24 mouse cellular contexts compared by ENCODE assay signal in genomic region chr4:140780507-140780906, GRCm38 (mm10). TPM values are rescaled to one million over a fixed set of nuclear protein-coding genes. Genes with fewer than 3 reads are reported as not detected.
DNase-seq lines count a peak whose midpoint lies in the region; ATAC-seq and TF ChIP-seq lines count a peak whose summit lies in the region.
"Had no signal": no experiment of that assay in that cellular context is flagged by ENCODE, and none has a peak within 500 bp of the region (broad histone marks: within the 10 kb centered on the region; RNA-seq: fewer than 3 reads in every experiment).

No protein-coding gene starts in this region.

- H3K4me1 ChIP-seq in hindbrain, postnatal 0 days (ENCODE audit: insufficient read depth, low read length): no peaks in the 10 kb centered on the region
- no peaks in the 10 kb centered on the region for H3K4me1 ChIP-seq in hindbrain, embryonic 16.5 days (ENCODE audit: control insufficient read depth, insufficient read depth, low read depth, low read length)
- no peaks in the 10 kb centered on the region for H3K4me1 ChIP-seq in lung, embryonic 14.5 days (ENCODE audit: insufficient read depth)
- H3K4me1 ChIP-seq in intestine, postnatal 0 days (replicated peaks; ENCODE audit: control insufficient read depth, insufficient read depth, low read length): no peaks in the 10 kb centered on the region
- H3K4me1 ChIP-seq: forebrain, embryonic 10.5 days; hindbrain, embryonic 15.5 days; midbrain, embryonic 12.5 days had no signal

- H3K9ac ChIP-seq in hindbrain, postnatal 0 days (replicated peaks; ENCODE audit: low read length): no peak overlapping the region
- no peak overlapping the region for H3K9ac ChIP-seq in hindbrain, embryonic 16.5 days (ENCODE audit: low read depth, low read length)
- H3K9ac ChIP-seq in lung, embryonic 14.5 days: no peak overlapping the region
- no peak overlapping the region for H3K9ac ChIP-seq in intestine, postnatal 0 days (ENCODE audit: low read depth, low read length)
- H3K9ac ChIP-seq: hindbrain, embryonic 15.5 days; liver, embryonic 14.5 days; midbrain, embryonic 12.5 days; neural tube, embryonic 12.5 days had no signal

- DNase-seq in gastrocnemius, adult 8-10 months (ENCODE audit: low spot score in 2 of 2): peak; percentile 15 to 40
- DNase-seq in gastrocnemius, postnatal 10 days: no peak
- DNase-seq in hindbrain, postnatal 0 days (ENCODE audit: low spot score): peak; percentile 6
- DNase-seq in lung, embryonic 14.5 days: peak; percentile 21
- DNase-seq in lung, postnatal 10 days: no peak
- DNase-seq in spleen, postnatal 36 days (ENCODE audit: low spot score in 2 of 2): no peak
- DNase-seq: B cell, adult 2 months; cerebellum, adult 11 months; kidney, adult 9 months; right cerebral cortex, adult 18-20 months; thymus, postnatal 36 days had no signal

- no peaks in the 10 kb centered on the region for H3K36me3 ChIP-seq in hindbrain, postnatal 0 days (ENCODE audit: insufficient read depth, low read length)
- H3K36me3 ChIP-seq in hindbrain, embryonic 16.5 days (ENCODE audit: control insufficient read depth, insufficient read depth, low read length): no peaks in the 10 kb centered on the region
- no peaks in the 10 kb centered on the region for H3K36me3 ChIP-seq in lung, embryonic 14.5 days (ENCODE audit: insufficient read depth)
- no peaks in the 10 kb centered on the region for H3K36me3 ChIP-seq in intestine, postnatal 0 days (ENCODE audit: control insufficient read depth, insufficient read depth)
- H3K36me3 ChIP-seq: forebrain, embryonic 10.5 days; hindbrain, embryonic 15.5 days; midbrain, embryonic 12.5 days; neural tube, embryonic 12.5 days had no signal

- ATAC-seq in hindbrain, postnatal 0 days: no peak
- ATAC-seq in hindbrain, embryonic 16.5 days: no peak
- peak; percentile 56 for ATAC-seq in lung, embryonic 14.5 days (ENCODE audit: insufficient read depth)
- ATAC-seq in intestine, postnatal 0 days: peak; percentile 25; the same call in 1 of the 2 replicates

- no peak overlapping the region for H3K27ac ChIP-seq in hindbrain, postnatal 0 days
- H3K27ac ChIP-seq in hindbrain, embryonic 16.5 days (ENCODE audit: low read depth, low read length): no peak overlapping the region
- no peak overlapping the region for H3K27ac ChIP-seq in lung, embryonic 14.5 days (ENCODE audit: low read depth)
- no peak overlapping the region for H3K27ac ChIP-seq in intestine, postnatal 0 days (ENCODE audit: low read depth, low read length)
- H3K27ac ChIP-seq: forebrain, embryonic 10.5 days; hindbrain, embryonic 15.5 days; left cerebral cortex, adult 2 months; liver, embryonic 14.5 days; midbrain, embryonic 12.5 days; neural tube, embryonic 12.5 days had no signal

- no peak overlapping the region for H3K4me2 ChIP-seq in hindbrain, postnatal 0 days (ENCODE audit: low read depth, low read length)
- no peak overlapping the region for H3K4me2 ChIP-seq in hindbrain, embryonic 16.5 days (ENCODE audit: low read length)
- H3K4me2 ChIP-seq in lung, embryonic 14.5 days: no peak overlapping the region
- no peak overlapping the region for H3K4me2 ChIP-seq in intestine, postnatal 0 days (replicated peaks; ENCODE audit: low read depth)
- H3K4me2 ChIP-seq: hindbrain, embryonic 15.5 days; midbrain, embryonic 12.5 days had no signal

- H3K4me3 ChIP-seq in hindbrain, postnatal 0 days (ENCODE audit: low read length): no peak overlapping the region
- no peak overlapping the region for H3K4me3 ChIP-seq in hindbrain, embryonic 16.5 days (ENCODE audit: low read length)
- no peak overlapping the region for H3K4me3 ChIP-seq in lung, embryonic 14.5 days (ENCODE audit: low read depth, low read length)
- no peak overlapping the region for H3K4me3 ChIP-seq in intestine, postnatal 0 days (ENCODE audit: low read depth, low read length)
- H3K4me3 ChIP-seq: forebrain, embryonic 10.5 days; hindbrain, embryonic 15.5 days; left cerebral cortex, adult 2 months; midbrain, embryonic 12.5 days; neural tube, embryonic 12.5 days had no signal

- 76% methylated on average over 14 of the region's 14 CpGs for WGBS in hindbrain, postnatal 0 days
- WGBS in hindbrain, embryonic 16.5 days: 80% methylated on average over 14 of the region's 14 CpGs
- 51% methylated on average over 14 of the region's 14 CpGs for WGBS in lung, embryonic 14.5 days
- 74% methylated on average over 14 of the region's 14 CpGs for WGBS in intestine, postnatal 0 days

- H3K9me3 ChIP-seq in hindbrain, postnatal 0 days (ENCODE audit: low read length): no peaks in the 10 kb centered on the region
- no peaks in the 10 kb centered on the region for H3K9me3 ChIP-seq in hindbrain, embryonic 16.5 days (ENCODE audit: control insufficient read depth, low read length)
- H3K9me3 ChIP-seq in lung, embryonic 14.5 days (ENCODE audit: low read depth, low read length): no peaks in the 10 kb centered on the region
- no peaks in the 10 kb centered on the region for H3K9me3 ChIP-seq in intestine, postnatal 0 days (ENCODE audit: control insufficient read depth)
- H3K9me3 ChIP-seq: forebrain, embryonic 10.5 days; hindbrain, embryonic 15.5 days had no signal

- H3K27me3 ChIP-seq in hindbrain, postnatal 0 days (ENCODE audit: insufficient read depth, low read length): no peaks in the 10 kb centered on the region
- no peaks in the 10 kb centered on the region for H3K27me3 ChIP-seq in hindbrain, embryonic 16.5 days (replicated peaks; ENCODE audit: control insufficient read depth, insufficient read depth, low read length)
- no peaks in the 10 kb centered on the region for H3K27me3 ChIP-seq in lung, embryonic 14.5 days (ENCODE audit: insufficient read depth, low read length)
- H3K27me3 ChIP-seq in intestine, postnatal 0 days (replicated peaks; ENCODE audit: control insufficient read depth, insufficient read depth, low read length): no peaks in the 10 kb centered on the region
- H3K27me3 ChIP-seq: hindbrain, embryonic 15.5 days; midbrain, embryonic 12.5 days; neural tube, embryonic 12.5 days had no signal

- TF ChIP-seq CTCF in hindbrain, postnatal 0 days (IDR thresholded peaks at IDR 0.05; ENCODE audit: low read depth): no peak
- no peak for TF ChIP-seq CTCF in lung, embryonic 14.5 days (IDR thresholded peaks at IDR 0.05; ENCODE audit: low read depth)
- TF ChIP-seq CTCF in intestine, postnatal 0 days (IDR thresholded peaks at IDR 0.05; ENCODE audit: low read depth): no peak

RNA-seq across cellular contexts. Expression of gene Padi4, which starts 6.5 kb away (rescaled TPM):
- not detected for total RNA-seq in gastrocnemius, adult 8-10 months (2022)
- under 1 TPM; 0.35 to 0.90 TPM for total RNA-seq in gastrocnemius, postnatal 10 days (2021)
- total RNA-seq in hindbrain, postnatal 0 days (2014; rRNA removed): not detected in 2 replicates
- polyA plus RNA-seq in hindbrain, postnatal 0 days (2015; fragmentation: Nextera tagmentation; extraction: Ambion mirVana): not detected in 2 replicates
- 0.14 TPM in 1 of 2 replicates, not detected in the other for polyA plus RNA-seq in hindbrain, embryonic 16.5 days (2015; fragmentation: Nextera tagmentation; extraction: Ambion mirVana)
- polyA plus RNA-seq in lung, embryonic 14.5 days (2014; fragmentation: Nextera tagmentation; extraction: Ambion mirVana): 1.8 and 2.1 TPM in 2 replicates
- 5.4 and 5.5 TPM in 2 replicates for polyA plus RNA-seq in intestine, postnatal 0 days (2015; fragmentation: Nextera tagmentation; extraction: Ambion mirVana)
- total RNA-seq: left cerebral cortex, postnatal 4 days had no signal

RNA-seq across cellular contexts. Expression of gene Padi3, which starts 29.9 kb away (rescaled TPM):
- 1 to 10 TPM in 2 of 4 experiments, under 1 TPM in 2; 0.74 to 2.0 (median 1.5) TPM for total RNA-seq in gastrocnemius, adult 8-10 months (2022)
- under 1 TPM; 0.65 to 0.75 TPM for total RNA-seq in gastrocnemius, postnatal 10 days (2021)
- not detected in 2 replicates for total RNA-seq in hindbrain, postnatal 0 days (2014; rRNA removed)
- 0.05 TPM in 2 replicates for polyA plus RNA-seq in hindbrain, postnatal 0 days (2015; fragmentation: Nextera tagmentation; extraction: Ambion mirVana)
- polyA plus RNA-seq in hindbrain, embryonic 16.5 days (2015; fragmentation: Nextera tagmentation; extraction: Ambion mirVana): 0.05 TPM in 1 of 2 replicates, not detected in the other
- polyA plus RNA-seq in lung, embryonic 14.5 days (2014; fragmentation: Nextera tagmentation; extraction: Ambion mirVana): 0.12 and 0.14 TPM in 2 replicates
- polyA plus RNA-seq in intestine, postnatal 0 days (2015; fragmentation: Nextera tagmentation; extraction: Ambion mirVana): 0.83 and 0.85 TPM in 2 replicates
- total RNA-seq: adrenal gland, postnatal 25 days; left cerebral cortex, adult 2 months; left cerebral cortex, postnatal 4 days; monocyte, adult 5-6 weeks had no signal
- polyA plus RNA-seq: hindbrain, embryonic 15.5 days; neural tube, embryonic 12.5 days; small intestine, adult 2 months had no signal

RNA-seq across cellular contexts. Expression of gene Padi6, which starts 38.1 kb away (rescaled TPM):
- not detected for total RNA-seq in gastrocnemius, adult 8-10 months (2022)
- not detected for total RNA-seq in gastrocnemius, postnatal 10 days (2021)
- 0.18 and 0.58 TPM in 2 replicates for total RNA-seq in hindbrain, postnatal 0 days (2014; rRNA removed)
- 0.11 and 0.16 TPM in 2 replicates for polyA plus RNA-seq in hindbrain, postnatal 0 days (2015; fragmentation: Nextera tagmentation; extraction: Ambion mirVana)
- polyA plus RNA-seq in hindbrain, embryonic 16.5 days (2015; fragmentation: Nextera tagmentation; extraction: Ambion mirVana): 0.06 TPM in 1 of 2 replicates, not detected in the other
- not detected in 2 replicates for polyA plus RNA-seq in lung, embryonic 14.5 days (2014; fragmentation: Nextera tagmentation; extraction: Ambion mirVana)
- polyA plus RNA-seq in intestine, postnatal 0 days (2015; fragmentation: Nextera tagmentation; extraction: Ambion mirVana): not detected in 2 replicates
- total RNA-seq: heart, postnatal 4 days; left cerebral cortex, adult 2 months; monocyte, adult 5-6 weeks had no signal
- polyA plus RNA-seq: forebrain, embryonic 10.5 days; hindbrain, embryonic 15.5 days; liver, embryonic 14.5 days; midbrain, embryonic 12.5 days; neural tube, embryonic 12.5 days; small intestine, adult 2 months had no signal

Comparison
In these comparisons a context has a peak if more than half of its experiments do, and no peak if none do; other contexts are left out.
1. DNase-seq: peak in gastrocnemius, adult 8-10 months (2 of 2), hindbrain, postnatal 0 days (single experiment) and lung, embryonic 14.5 days (single experiment); none in gastrocnemius, postnatal 10 days (single experiment), lung, postnatal 10 days (single experiment) and spleen, postnatal 36 days (0 of 2).
2. ATAC-seq: peak in lung, embryonic 14.5 days (single experiment) and intestine, postnatal 0 days (single experiment); none in hindbrain, postnatal 0 days (single experiment) and hindbrain, embryonic 16.5 days (single experiment).